Mouse (Mus musculus): ENCODE results near the gene Chst13. TPM values are rescaled to one million over a fixed set of nuclear protein-coding genes. Genes with fewer than 3 reads are reported as not detected.

Gene Chst13
- polyA plus RNA-seq, 1 experiment, result 1.5 TPM

GRCm38 (mm10) chr6:90320429-90320828, 4.6 kb downstream of the Chst13 start:
- H3K27ac ChIP-seq (ENCODE audit: insufficient read depth, low read depth, low read length), result no peak overlapping the region
- DNase-seq, result peak; percentile 71
- H3K4me1 ChIP-seq (ENCODE audit: control insufficient read depth, insufficient read depth, low read length), result no peaks in the 10 kb centered on the region
- TF ChIP-seq CTCF (conservative IDR thresholded peaks at IDR 0.05; ENCODE audit: insufficient read depth, insufficient read length, low read depth, low read length), result no peak
- TF ChIP-seq POLR2A (IDR thresholded peaks at IDR 0.05; ENCODE audit: low read depth, low read length), result no peak
- 49% methylated on average over 5 of the region's 5 CpGs for WGBS
- H3K4me3 ChIP-seq (ENCODE audit: insufficient read depth, low read depth, low read length), result no peak overlapping the region
- no peaks in the 10 kb centered on the region for H3K36me3 ChIP-seq (ENCODE audit: control insufficient read depth, insufficient read depth, low read length)
- H3K27me3 ChIP-seq (replicated peaks; ENCODE audit: control insufficient read depth, insufficient read depth, low read length), result no peaks in the 10 kb centered on the region

GRCm38 (mm10) chr6:90319475-90320191, 5.4 kb downstream of the Chst13 start:
- H3K4me3 ChIP-seq (ENCODE audit: insufficient read depth, low read depth, low read length), result no peak overlapping the region
- DNase-seq, result no peak
- H3K27ac ChIP-seq (ENCODE audit: insufficient read depth, low read depth, low read length), result no peak overlapping the region
- H3K4me1 ChIP-seq (ENCODE audit: control insufficient read depth, insufficient read depth, low read length), result no peaks in the 10 kb centered on the region
- no peaks in the 10 kb centered on the region for H3K27me3 ChIP-seq (replicated peaks; ENCODE audit: control insufficient read depth, insufficient read depth, low read length)
- WGBS, result 65% methylated on average over 7 of the region's 7 CpGs
- TF ChIP-seq POLR2A (IDR thresholded peaks at IDR 0.05; ENCODE audit: low read depth, low read length) (no peak), CTCF (conservative IDR thresholded peaks at IDR 0.05; ENCODE audit: insufficient read depth, insufficient read length, low read depth, low read length) (no peak)
- no peaks in the 10 kb centered on the region for H3K36me3 ChIP-seq (ENCODE audit: control insufficient read depth, insufficient read depth, low read length)

- H3K4me3 ChIP-seq (ENCODE audit: insufficient read depth, low read depth, low read length), result no peak overlapping the region
- 97% methylated on average over 2 of the region's 2 CpGs for WGBS
- no peaks in the 10 kb centered on the region for H3K4me1 ChIP-seq (ENCODE audit: control insufficient read depth, insufficient read depth, low read length)
- TF ChIP-seq POLR2A (IDR thresholded peaks at IDR 0.05; ENCODE audit: low read depth, low read length), result no peak
- TF ChIP-seq CTCF (conservative IDR thresholded peaks at IDR 0.05; ENCODE audit: insufficient read depth, insufficient read length, low read depth, low read length), result no peak
- no peaks in the 10 kb centered on the region for H3K36me3 ChIP-seq (ENCODE audit: control insufficient read depth, insufficient read depth, low read length)
- no peak for DNase-seq
- no peak overlapping the region for H3K27ac ChIP-seq (ENCODE audit: insufficient read depth, low read depth, low read length)
- H3K27me3 ChIP-seq (replicated peaks; ENCODE audit: control insufficient read depth, insufficient read depth, low read length), result no peaks in the 10 kb centered on the region
Measured at GRCm38 (mm10) chr6:90319019-90319418, 6.0 kb downstream of the Chst13 start.

- Histone ChIP-seq H3K4me3 (ENCODE audit: insufficient read depth, low read depth, low read length) (no peak overlapping the region), H3K27ac (ENCODE audit: insufficient read depth, low read depth, low read length) (no peak overlapping the region), H3K4me1 (ENCODE audit: control insufficient read depth, insufficient read depth, low read length) (no peaks in the 10 kb centered on the region), H3K27me3 (replicated peaks; ENCODE audit: control insufficient read depth, insufficient read depth, low read length) (no peaks in the 10 kb centered on the region), H3K36me3 (ENCODE audit: control insufficient read depth, insufficient read depth, low read length) (no peaks in the 10 kb centered on the region)
- WGBS, result 83% methylated on average over 2 of the region's 2 CpGs
- TF ChIP-seq POLR2A (IDR thresholded peaks at IDR 0.05; ENCODE audit: low read depth, low read length), result no peak
- TF ChIP-seq CTCF (conservative IDR thresholded peaks at IDR 0.05; ENCODE audit: insufficient read depth, insufficient read length, low read depth, low read length), result no peak
- no peak for DNase-seq
Measured at GRCm38 (mm10) chr6:90317510-90318258, 7.3 kb downstream of the Chst13 start.

- Histone ChIP-seq H3K4me3 (ENCODE audit: insufficient read depth, low read depth, low read length) (no peak overlapping the region), H3K4me1 (ENCODE audit: control insufficient read depth, insufficient read depth, low read length) (no peaks in the 10 kb centered on the region), H3K36me3 (ENCODE audit: control insufficient read depth, insufficient read depth, low read length) (no peaks in the 10 kb centered on the region), H3K27ac (ENCODE audit: insufficient read depth, low read depth, low read length) (no peak overlapping the region), H3K27me3 (replicated peaks; ENCODE audit: control insufficient read depth, insufficient read depth, low read length) (no peaks in the 10 kb centered on the region)
- WGBS, result 85% methylated on average over 5 of the region's 5 CpGs
- DNase-seq, result no peak
- no peak for TF ChIP-seq POLR2A (IDR thresholded peaks at IDR 0.05; ENCODE audit: low read depth, low read length)
- no peak for TF ChIP-seq CTCF (conservative IDR thresholded peaks at IDR 0.05; ENCODE audit: insufficient read depth, insufficient read length, low read depth, low read length)
Measured at GRCm38 (mm10) chr6:90315961-90316360, 9.0 kb downstream of the Chst13 start.

DNA sequence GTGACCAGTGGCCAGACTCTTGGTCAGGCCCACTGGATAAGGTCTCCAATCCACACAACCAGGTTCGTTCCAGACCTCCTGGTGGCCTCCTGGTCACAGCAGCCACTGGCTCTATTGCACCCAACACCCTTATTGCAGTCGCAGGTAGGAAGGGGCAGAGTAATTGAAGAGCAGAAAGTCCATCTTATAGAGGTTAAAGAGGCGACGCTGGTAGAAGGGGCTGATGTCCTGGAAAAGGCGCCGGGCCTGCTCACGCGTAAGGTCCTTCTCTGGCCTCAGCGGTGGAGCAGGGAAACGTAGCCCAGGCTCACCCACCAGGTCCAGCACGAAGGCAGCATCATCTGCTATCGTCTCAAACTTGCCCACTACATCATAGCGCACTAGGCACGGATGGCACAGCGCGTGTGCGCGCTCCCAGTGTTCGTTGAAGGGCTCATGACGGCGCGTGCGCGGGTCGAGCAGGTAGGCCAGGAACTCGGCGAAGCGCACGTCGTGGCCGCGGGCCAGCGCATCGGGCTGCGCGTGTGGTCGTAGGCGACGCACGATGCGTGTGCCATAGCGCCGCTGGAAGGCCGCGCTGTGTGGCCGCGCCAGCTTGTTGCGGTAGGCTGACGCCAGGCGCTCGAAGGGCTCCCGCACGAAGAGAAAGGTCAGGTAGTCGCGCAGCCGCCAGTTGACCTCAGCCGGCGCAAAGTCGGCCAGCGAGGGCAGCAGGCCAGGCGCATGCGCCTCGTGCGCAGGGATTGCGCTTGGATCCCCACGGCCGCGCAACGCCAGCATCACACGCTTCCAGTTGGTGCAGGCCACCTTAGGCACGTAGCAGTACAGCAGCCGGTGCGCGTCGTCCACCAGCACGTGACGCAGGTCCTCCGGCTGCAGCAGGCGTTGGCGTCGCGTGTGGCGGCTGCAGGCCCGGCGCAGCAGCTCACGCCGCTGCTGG, 15.9 kb downstream of the Chst13 start:
- Histone ChIP-seq H3K27ac (ENCODE audit: insufficient read depth, low read depth, low read length) (no peak overlapping the region), H3K4me1 (ENCODE audit: control insufficient read depth, insufficient read depth, low read length) (no peaks in the 10 kb centered on the region), H3K4me3 (ENCODE audit: insufficient read depth, low read depth, low read length) (no peak overlapping the region), H3K27me3 (replicated peaks; ENCODE audit: control insufficient read depth, insufficient read depth, low read length) (no peaks in the 10 kb centered on the region), H3K36me3 (ENCODE audit: control insufficient read depth, insufficient read depth, low read length) (no peaks in the 10 kb centered on the region)
- WGBS, result 91% methylated on average over 87 of the region's 87 CpGs
- DNase-seq, result no peak
- TF ChIP-seq POLR2A (IDR thresholded peaks at IDR 0.05; ENCODE audit: low read depth, low read length), result no peak
- TF ChIP-seq CTCF (conservative IDR thresholded peaks at IDR 0.05; ENCODE audit: insufficient read depth, insufficient read length, low read depth, low read length), result no peak

Data from kidney, adult 2 months (tissue).